Mouse (Mus musculus) E14TG2a.4 (cell line): Measurements from ENCODE around the gene Ubald2.

Source experiments
- CTCF ChIP-seq: conservative IDR thresholded peaks from 2 replicates; pipeline ENCODE4 v1.5.1; 2014; ENCODE audit warnings: low read length
- NANOG ChIP-seq: IDR thresholded peaks from 2 replicates; pipeline ENCODE4 v1.6.1; 2014; ENCODE audit warnings: borderline replicate concordance, low read length, mixed read lengths
- POU5F1 ChIP-seq: IDR thresholded peaks from 2 replicates; pipeline ENCODE4 v1.6.1; 2014; ENCODE audit warnings: low read length, borderline replicate concordance

GRCm38 (mm10) chr11:116466141-116466540 lies 32.2 kb downstream of the Ubald2 start, which contains the start of gene Qrich2:
- TF ChIP-seq POU5F1 (no peak), CTCF (no peak), NANOG (no peak)
